Mouse (Mus musculus) hindbrain, embryonic 12.5 days (tissue): ENCODE data around the gene Mtmr3. TPM values are rescaled to one million over a fixed set of nuclear protein-coding genes. Genes with fewer than 3 reads are reported as not detected.
A peak's percentile ranks its signal among the peaks of the same experiment; 100 is the strongest.

Experiments
- ATAC-seq: fragments of 200-750 bp; cut with Nextera tagmentation; 2 replicates; pipeline ENCODE4 v1.8.0; 2017; ENCODE audit warnings: moderate TSS enrichment; ENCODE audit not compliant: low FRiP score
- H3K27ac ChIP-seq: fragments of 300-500 bp; sonication (generic); 2 replicates; pipeline ENCODE4 v1.5.1; 2016; ENCODE audit warnings: mild to moderate bottlenecking
- H3K27me3 ChIP-seq: fragments of 300-500 bp; sonication (generic); 2 replicates; pipeline ENCODE4 v1.6.1; 2016; ENCODE audit warnings: mild to moderate bottlenecking
- H3K36me3 ChIP-seq: fragments of 300-500 bp; sonication (generic); 2 replicates; pipeline ENCODE4 v1.6.1; 2016; ENCODE audit warnings: mild to moderate bottlenecking
- H3K4me1 ChIP-seq: fragments of 300-500 bp; sonication (generic); 2 replicates; pipeline ENCODE4 v1.6.1; 2016
- H3K4me2 ChIP-seq: fragments of 300-500 bp; sonication (generic); replicated peaks from 2 replicates; pipeline ENCODE4 v1.6.1; 2016; ENCODE audit warnings: mild to moderate bottlenecking
- H3K4me3 ChIP-seq: fragments of 300-500 bp; sonication (generic); 2 replicates; pipeline ENCODE4 v1.5.1; 2016; ENCODE audit warnings: mild to moderate bottlenecking
- H3K9ac ChIP-seq: fragments of 300-500 bp; sonication (generic); 2 replicates; pipeline ENCODE4 v1.6.1; 2016; ENCODE audit warnings: mild to moderate bottlenecking, moderate library complexity
- H3K9me3 ChIP-seq: fragments of 300-500 bp; sonication (generic); replicated peaks from 2 replicates; pipeline ENCODE4 v1.6.1; 2016; ENCODE audit warnings: mild to moderate bottlenecking
- WGBS: fragments of 180-500 bp; shearing (Covaris S2); methylation state at CpG from one replicate; pipeline ENCODE4 v1.1.7; 2016; 5-methylcytosine and 5-hydroxymethylcytosine counted together
- polyA plus RNA-seq: library from polyadenylated mRNA; unstranded; fragments of >200 nt; fragmentation: Nextera tagmentation; extraction: Ambion mirVana; gene quantifications from 2 replicates; pipeline ENCODE4 v1.2.1, GENCODE M21; 2016

The Mtmr3 gene
- polyA plus RNA-seq, 1 experiment from 2014 or later = 47.8 TPM

DNA sequence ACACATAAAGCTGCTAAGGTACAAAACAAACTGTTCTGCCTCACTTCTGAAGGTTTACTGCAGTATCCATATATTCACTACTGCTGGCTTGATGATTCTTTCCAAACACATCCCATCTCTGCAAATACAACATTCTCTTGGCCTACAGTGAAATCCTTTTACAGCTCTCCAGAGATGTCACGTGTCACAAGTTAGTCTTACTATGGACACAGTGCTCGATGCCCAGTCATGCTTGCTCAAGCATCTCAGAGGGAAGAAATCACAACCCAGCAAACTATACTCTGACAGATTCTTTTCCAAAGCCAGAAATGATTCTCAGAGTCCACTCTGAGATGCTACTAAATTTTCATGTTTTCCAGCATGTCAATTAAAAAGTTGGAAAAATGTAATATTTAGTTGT lies 95.2 kb downstream of the Mtmr3 start:
- Histone ChIP-seq H3K36me3 (peaks cover 59% of the 10 kb centered on the region), H3K27me3 (no peaks in the 10 kb centered on the region), H3K4me1 (no peaks in the 10 kb centered on the region), H3K4me3 (no peak overlapping the region), H3K9me3 (no peaks in the 10 kb centered on the region), H3K27ac (no peak overlapping the region), H3K9ac (no peak overlapping the region), H3K4me2 (no peak overlapping the region)
- no peak for ATAC-seq
- WGBS = 94% methylated on average over 2 of the region's 2 CpGs

DNA sequence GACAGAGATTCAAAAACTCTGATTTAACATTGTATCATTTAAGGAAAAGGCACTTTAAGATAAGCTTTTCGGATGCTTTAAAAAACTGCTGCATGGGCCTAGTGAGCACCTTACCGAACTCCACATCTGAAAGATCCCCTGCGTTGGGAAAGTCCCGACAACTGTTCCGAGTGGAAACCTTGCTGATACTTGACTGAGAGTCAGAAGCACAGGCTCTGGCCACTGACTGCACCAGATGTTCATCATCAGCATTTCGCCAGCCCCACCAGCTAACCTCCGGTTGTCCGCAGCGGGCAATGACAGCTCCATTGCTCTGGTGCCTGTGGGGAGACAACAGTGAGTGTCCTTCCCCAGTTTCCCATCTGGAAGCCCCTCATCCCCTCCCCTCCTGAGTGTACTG lies 95.9 kb downstream of the Mtmr3 start:
- no peaks in the 10 kb centered on the region for H3K9me3 ChIP-seq
- peaks cover 56% of the 10 kb centered on the region for H3K36me3 ChIP-seq
- no peaks in the 10 kb centered on the region for H3K27me3 ChIP-seq
- no peak overlapping the region for H3K27ac ChIP-seq
- no peak overlapping the region for H3K4me2 ChIP-seq
- no peaks in the 10 kb centered on the region for H3K4me1 ChIP-seq
- ATAC-seq = no peak
- 87% methylated on average over 9 of the region's 9 CpGs for WGBS
- no peak overlapping the region for H3K9ac ChIP-seq
- no peak overlapping the region for H3K4me3 ChIP-seq

- Histone ChIP-seq H3K4me3 (no peak overlapping the region), H3K9me3 (no peaks in the 10 kb centered on the region), H3K36me3 (peaks cover 51% of the 10 kb centered on the region), H3K4me1 (no peaks in the 10 kb centered on the region), H3K27ac (no peak overlapping the region), H3K4me2 (no peak overlapping the region), H3K27me3 (no peaks in the 10 kb centered on the region), H3K9ac (no peak overlapping the region)
- no peak for ATAC-seq
- 86% methylated on average over 10 of the region's 10 CpGs for WGBS
Measured at GRCm38 (mm10) chr11:4497501-4498118, 97.1 kb downstream of the Mtmr3 start.

- Histone ChIP-seq H3K36me3 (peaks cover 68% of the 10 kb centered on the region), H3K9me3 (no peaks in the 10 kb centered on the region), H3K9ac (no peak overlapping the region), H3K27ac (no peak overlapping the region), H3K4me1 (no peaks in the 10 kb centered on the region), H3K4me2 (no peak overlapping the region), H3K4me3 (no peak overlapping the region), H3K27me3 (no peaks in the 10 kb centered on the region)
- WGBS = 90% methylated on average over 4 of the region's 4 CpGs
- no peak for ATAC-seq
Measured at GRCm38 (mm10) chr11:4495021-4495540, 99.6 kb downstream of the Mtmr3 start.

GRCm38 (mm10) chr11:4489207-4489606 lies 105.5 kb downstream of the Mtmr3 start:
- Histone ChIP-seq H3K36me3 (peaks cover 87% of the 10 kb centered on the region), H3K4me1 (no peaks in the 10 kb centered on the region), H3K4me2 (no peak overlapping the region), H3K9ac (no peak overlapping the region), H3K4me3 (no peak overlapping the region), H3K27ac (no peak overlapping the region), H3K9me3 (no peaks in the 10 kb centered on the region), H3K27me3 (no peaks in the 10 kb centered on the region)
- WGBS = 96% methylated on average over 4 of the region's 4 CpGs
- ATAC-seq = no peak

GRCm38 (mm10) chr11:4488798-4489197 lies 105.9 kb downstream of the Mtmr3 start:
- no peak overlapping the region for H3K9ac ChIP-seq
- no peak for ATAC-seq
- WGBS = 98% methylated on average over 2 of the region's 2 CpGs
- H3K4me3 ChIP-seq = no peak overlapping the region
- no peak overlapping the region for H3K4me2 ChIP-seq
- no peaks in the 10 kb centered on the region for H3K9me3 ChIP-seq
- no peaks in the 10 kb centered on the region for H3K27me3 ChIP-seq
- H3K4me1 ChIP-seq = no peaks in the 10 kb centered on the region
- no peak overlapping the region for H3K27ac ChIP-seq
- peaks cover 89% of the 10 kb centered on the region for H3K36me3 ChIP-seq

DNA sequence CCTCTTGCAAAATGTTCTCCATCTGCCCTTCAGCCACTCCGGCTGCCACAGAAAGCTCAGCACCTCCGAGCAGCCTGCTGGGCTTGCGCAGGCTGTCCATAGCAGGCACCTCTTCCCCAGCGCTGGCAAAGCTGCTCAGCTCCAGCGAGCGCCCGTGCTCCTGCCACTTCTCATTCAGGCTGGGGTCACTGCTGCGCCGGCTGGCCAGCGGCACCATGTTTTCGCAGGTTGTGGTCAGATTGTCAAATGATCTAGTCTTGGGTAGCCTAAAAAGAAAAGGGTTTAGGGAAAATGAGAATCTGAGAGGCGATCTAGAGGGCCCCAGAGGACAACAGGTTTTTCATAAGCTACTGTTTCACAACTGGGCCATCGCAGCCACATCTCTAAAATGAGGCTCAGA lies 106.3 kb downstream of the Mtmr3 start:
- H3K36me3 ChIP-seq = peaks cover 93% of the 10 kb centered on the region
- WGBS = 95% methylated on average over 13 of the region's 13 CpGs
- no peak overlapping the region for H3K27ac ChIP-seq
- no peak overlapping the region for H3K4me2 ChIP-seq
- no peaks in the 10 kb centered on the region for H3K27me3 ChIP-seq
- no peak for ATAC-seq
- H3K9me3 ChIP-seq = no peaks in the 10 kb centered on the region
- H3K4me1 ChIP-seq = no peaks in the 10 kb centered on the region
- H3K9ac ChIP-seq = no peak overlapping the region
- no peak overlapping the region for H3K4me3 ChIP-seq

DNA sequence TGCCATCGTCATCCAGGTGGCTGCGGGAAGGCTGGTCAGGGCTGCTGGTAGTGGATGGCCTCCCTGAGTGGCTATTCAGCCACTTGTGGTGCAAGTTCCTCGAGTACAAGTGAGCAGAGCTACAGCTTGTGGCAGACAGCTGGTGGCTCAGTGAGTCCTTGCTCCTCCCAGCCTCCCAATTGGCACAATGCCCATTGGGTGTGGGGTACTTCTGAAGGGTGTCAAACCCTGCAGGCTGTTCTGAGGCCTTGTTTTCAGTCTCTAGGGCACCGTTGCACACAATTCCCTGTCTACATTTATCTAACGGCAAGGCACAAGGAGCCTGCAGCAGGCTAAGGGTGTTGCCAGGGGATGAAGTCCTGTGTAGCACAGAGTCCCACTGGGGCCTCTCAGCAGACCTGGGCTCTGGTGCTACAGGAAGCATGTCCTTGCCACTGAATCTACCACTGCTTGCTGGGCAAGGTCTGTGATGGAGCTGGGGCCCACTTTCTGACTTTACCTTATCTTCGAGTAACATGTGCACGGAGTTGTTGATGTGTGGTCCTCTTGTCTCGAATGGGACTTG lies 107.2 kb downstream of the Mtmr3 start:
- Histone ChIP-seq H3K4me3 (no peak overlapping the region), H3K36me3 (peaks cover 95% of the 10 kb centered on the region), H3K9me3 (no peaks in the 10 kb centered on the region), H3K4me1 (no peaks in the 10 kb centered on the region), H3K27me3 (no peaks in the 10 kb centered on the region), H3K4me2 (no peak overlapping the region), H3K27ac (0 out of 2 replicates have a peak overlapping the region, but pooled peaks have one; percentile 7), H3K9ac (no peak overlapping the region)
- no peak for ATAC-seq
- 90% methylated on average over 8 of the region's 8 CpGs for WGBS

GRCm38 (mm10) chr11:4484541-4484940 lies 110.1 kb downstream of the Mtmr3 start:
- Histone ChIP-seq H3K4me3 (no peak overlapping the region), H3K36me3 (peaks cover 97% of the 10 kb centered on the region), H3K4me2 (no peak overlapping the region), H3K4me1 (no peaks in the 10 kb centered on the region), H3K27ac (no peak overlapping the region), H3K9me3 (no peaks in the 10 kb centered on the region), H3K9ac (no peak overlapping the region), H3K27me3 (no peaks in the 10 kb centered on the region)
- 94% methylated on average over 5 of the region's 5 CpGs for WGBS
- ATAC-seq = no peak

DNA sequence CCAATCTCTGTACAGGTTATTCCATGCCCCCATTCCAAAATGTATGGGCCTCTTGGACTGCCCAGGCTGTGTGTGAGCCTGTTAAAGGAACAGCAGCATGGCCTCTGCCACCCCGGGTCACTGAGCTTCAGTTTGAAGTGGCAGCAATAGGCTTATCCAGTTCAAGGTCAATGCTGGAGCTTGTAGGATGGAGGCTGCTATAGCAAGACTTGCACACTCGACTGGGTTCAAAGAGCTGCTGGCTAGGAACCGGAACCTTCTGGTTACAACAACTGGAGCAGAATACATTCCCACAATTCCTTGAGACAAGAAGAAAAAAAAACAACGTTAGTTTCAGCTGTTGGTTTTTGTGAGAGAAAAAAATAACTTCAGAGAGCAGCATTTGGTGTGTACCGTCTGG lies 112.0 kb downstream of the Mtmr3 start:
- peaks cover 89% of the 10 kb centered on the region for H3K36me3 ChIP-seq
- H3K9me3 ChIP-seq = no peaks in the 10 kb centered on the region
- no peaks in the 10 kb centered on the region for H3K27me3 ChIP-seq
- H3K9ac ChIP-seq = no peak overlapping the region
- no peak overlapping the region for H3K4me3 ChIP-seq
- no peak overlapping the region for H3K4me2 ChIP-seq
- no peak for ATAC-seq
- H3K4me1 ChIP-seq = no peaks in the 10 kb centered on the region
- H3K27ac ChIP-seq = no peak overlapping the region
- WGBS = 90% methylated on average over 5 of the region's 5 CpGs

DNA sequence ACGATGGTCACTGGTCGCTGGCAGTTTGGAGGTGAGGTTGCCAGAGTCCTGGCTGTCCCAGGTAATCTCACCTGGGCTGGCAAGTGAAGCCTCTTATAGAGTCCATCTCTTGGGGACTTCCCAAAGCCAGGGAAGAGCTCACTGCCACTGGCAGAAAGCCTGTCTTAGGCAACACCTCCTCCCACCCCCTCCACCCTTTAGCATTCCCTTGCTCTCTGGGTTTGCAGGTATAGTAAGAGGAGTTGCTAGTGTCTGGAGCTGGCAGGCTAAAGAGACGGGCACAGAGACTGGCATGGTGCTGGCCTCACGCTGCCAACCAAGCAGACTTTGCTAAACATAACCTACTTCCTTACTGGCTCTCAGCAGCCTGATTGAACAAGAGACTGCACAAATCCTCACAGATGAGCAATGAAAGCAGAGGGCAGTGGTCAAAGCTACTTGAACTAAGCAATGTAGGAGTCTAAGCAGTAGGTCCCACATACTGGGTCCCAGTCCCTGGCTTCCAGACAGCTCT lies 118.4 kb downstream of the Mtmr3 start:
- Histone ChIP-seq H3K27ac (no peak overlapping the region), H3K9ac (no peak overlapping the region), H3K36me3 (peaks cover 31% of the 10 kb centered on the region), H3K27me3 (no peaks in the 10 kb centered on the region), H3K4me3 (no peak overlapping the region), H3K4me2 (no peak overlapping the region), H3K4me1 (peaks cover 15% of the 10 kb centered on the region), H3K9me3 (no peaks in the 10 kb centered on the region)
- ATAC-seq = no peak
- whole genome bisulfite sequencing = 95% methylated on average over 4 of the region's 4 CpGs

DNA sequence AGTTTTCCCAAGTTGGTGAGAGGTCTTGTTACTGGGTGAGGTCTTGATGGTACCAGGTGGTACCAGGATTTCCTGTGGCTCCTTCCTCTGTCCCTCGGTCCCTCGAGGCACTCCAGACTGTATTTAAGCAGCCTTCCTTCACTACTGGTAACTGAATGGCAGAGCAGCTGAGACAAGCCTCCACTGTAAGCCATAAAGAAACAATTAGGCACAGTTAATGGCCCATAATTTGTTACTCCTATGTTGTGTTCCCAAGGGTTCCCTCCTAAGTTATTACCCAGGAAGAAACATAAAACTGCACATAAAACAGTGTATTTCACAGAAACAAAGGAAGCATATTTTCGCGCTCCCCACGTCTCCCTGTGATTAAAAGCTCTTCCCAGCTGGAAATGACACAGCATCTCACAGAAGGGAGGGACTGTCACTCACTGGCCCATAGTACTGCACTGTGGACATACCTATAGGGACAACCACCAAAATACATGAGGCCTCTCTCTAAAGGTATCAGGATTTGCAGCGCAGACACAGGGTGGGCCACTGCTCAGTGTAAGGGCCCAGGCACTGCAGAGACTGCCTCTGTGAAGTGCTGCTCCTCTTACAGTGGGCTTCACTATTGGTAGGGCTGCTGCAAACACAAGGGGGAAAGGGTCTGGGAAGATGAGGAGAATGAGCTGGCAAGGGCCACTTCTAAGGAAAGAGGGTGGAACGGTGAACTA lies 122.0 kb downstream of the Mtmr3 start:
- 70% methylated on average over 7 of the region's 7 CpGs for WGBS
- 0 out of 2 replicates have a peak, but pooled peaks cover 4% of the 10 kb centered on the region for H3K36me3 ChIP-seq
- peak; percentile 33 for ATAC-seq
- no peak overlapping the region for H3K4me2 ChIP-seq
- no peaks in the 10 kb centered on the region for H3K27me3 ChIP-seq
- H3K4me3 ChIP-seq = no peak overlapping the region
- peaks cover 15% of the 10 kb centered on the region for H3K4me1 ChIP-seq
- 0 out of 2 replicates have a peak overlapping the region, but pooled peaks have one; percentile 40 for H3K27ac ChIP-seq
- no peaks in the 10 kb centered on the region for H3K9me3 ChIP-seq
- H3K9ac ChIP-seq = 0 out of 2 replicates have a peak overlapping the region, but pooled peaks have one; percentile 4
